Comparison of ENCODE assay signal across 21 mouse cellular contexts in genomic region chr19:47175472-47175871, GRCm38 (mm10). TPM values are rescaled to one million over a fixed set of nuclear protein-coding genes. Genes with fewer than 3 reads are reported as not detected.
DNase-seq lines count a peak whose midpoint lies in the region; ATAC-seq and TF ChIP-seq lines count a peak whose summit lies in the region.
"Had no signal": no experiment of that assay in that cellular context is flagged by ENCODE, and none has a peak within 500 bp of the region (broad histone marks: within the 10 kb centered on the region; RNA-seq: fewer than 3 reads in every experiment).

No protein-coding gene starts in this region.

- H3K9ac ChIP-seq in heart, adult 2 months (ENCODE audit: low read depth, low read length), result no peak overlapping the region
- H3K9ac ChIP-seq in heart, embryonic 12.5 days, result no peak overlapping the region
- H3K9ac ChIP-seq in lung, postnatal 0 days (replicated peaks; ENCODE audit: low read depth), result no peak overlapping the region
- H3K9ac ChIP-seq: hindbrain, embryonic 13.5 days; liver, embryonic 12.5 days; midbrain, embryonic 15.5 days; neural tube, embryonic 13.5 days had no signal

- intact Hi-C loops in heart, adult 2 months (cut with DNase I), result loop anchor here (1.0 to 5.0 kb wide), 2 partner anchors 77 to 164 kb away; no protein-coding TSS in a partner anchor
- intact Hi-C loops in gastrocnemius, postnatal 36 days (cut with DNase I), result loop anchor here (5.0 kb wide), 1 partner anchor 162 kb away; no protein-coding TSS in a partner anchor

- no peak for TF ChIP-seq EP300 in heart, adult 2 months (IDR thresholded peaks at IDR 0.05; ENCODE audit: insufficient read depth, low read depth, low read length)
- no peak for TF ChIP-seq EP300 in lung, postnatal 0 days (IDR thresholded peaks at IDR 0.05)

- H3K27ac ChIP-seq in heart, adult 2 months, result no peak overlapping the region
- H3K27ac ChIP-seq in heart, embryonic 12.5 days (ENCODE audit: poor library complexity, severe bottlenecking), result no peak overlapping the region
- no peak overlapping the region for H3K27ac ChIP-seq in lung, postnatal 0 days (ENCODE audit: low read length)
- H3K27ac ChIP-seq: hindbrain, embryonic 13.5 days; liver, embryonic 12.5 days; midbrain, embryonic 15.5 days; neural tube, embryonic 13.5 days had no signal

- H3K4me3 ChIP-seq in heart, adult 2 months, result no peak overlapping the region
- no peak overlapping the region for H3K4me3 ChIP-seq in heart, embryonic 12.5 days
- H3K4me3 ChIP-seq in lung, postnatal 0 days (ENCODE audit: low read depth, low read length), result no peak overlapping the region
- H3K4me3 ChIP-seq in lung, adult 2 months (replicated peaks; ENCODE audit: extremely low read depth, low read depth, low read length), result no peak overlapping the region
- H3K4me3 ChIP-seq in E14TG2a.4 (replicated peaks; ENCODE audit: low read length), result no peak overlapping the region
- H3K4me3 ChIP-seq: hindbrain, embryonic 13.5 days; liver, embryonic 12.5 days; midbrain, embryonic 15.5 days; neural tube, embryonic 13.5 days had no signal

- no peak overlapping the region for H3K4me2 ChIP-seq in heart, embryonic 12.5 days
- no peak overlapping the region for H3K4me2 ChIP-seq in lung, postnatal 0 days (replicated peaks; ENCODE audit: low read depth, low read length)
- H3K4me2 ChIP-seq: hindbrain, embryonic 13.5 days; liver, embryonic 12.5 days; midbrain, embryonic 15.5 days; neural tube, embryonic 13.5 days had no signal

- TF ChIP-seq CTCF in heart, adult 2 months (IDR thresholded peaks at IDR 0.05), result peak; percentile 18; the same call in 1 of the 2 replicates
- peak; percentile 33; the same call in 1 of the 2 replicates for TF ChIP-seq CTCF in lung, postnatal 0 days (IDR thresholded peaks at IDR 0.05)
- TF ChIP-seq CTCF in lung, adult 2 months (IDR thresholded peaks at IDR 0.05; ENCODE audit: insufficient read depth, low read length), result no peak
- peak; percentile 49 for TF ChIP-seq CTCF in E14TG2a.4 (conservative IDR thresholded peaks at IDR 0.05; ENCODE audit: low read length)

- H3K27me3 ChIP-seq in heart, adult 2 months (ENCODE audit: control insufficient read depth, insufficient read depth, low read length), result peaks cover 8% of the 10 kb centered on the region
- peaks cover 49% of the 10 kb centered on the region for H3K27me3 ChIP-seq in heart, embryonic 12.5 days (replicated peaks)
- peaks cover 31% of the 10 kb centered on the region for H3K27me3 ChIP-seq in lung, postnatal 0 days (replicated peaks; ENCODE audit: insufficient read depth, low read length)
- peaks cover 14% of the 10 kb centered on the region for H3K27me3 ChIP-seq in E14TG2a.4 (ENCODE audit: insufficient read depth, low read length)

- H3K4me1 ChIP-seq in heart, adult 2 months (ENCODE audit: control insufficient read depth, insufficient read depth, low read length), result no peaks in the 10 kb centered on the region
- H3K4me1 ChIP-seq in heart, embryonic 12.5 days (replicated peaks), result peaks cover 7% of the 10 kb centered on the region
- H3K4me1 ChIP-seq in lung, postnatal 0 days (ENCODE audit: insufficient read depth, low read depth, low read length), result peaks cover 10% of the 10 kb centered on the region; the same call in 1 of the 2 replicates
- H3K4me1 ChIP-seq in lung, adult 2 months (ENCODE audit: control insufficient read depth, insufficient read depth, low read length), result no peaks in the 10 kb centered on the region; the same call in 1 of the 2 replicates
- H3K4me1 ChIP-seq in E14TG2a.4 (replicated peaks; ENCODE audit: low read depth, low read length), result peaks cover 61% of the 10 kb centered on the region

- ATAC-seq in heart, embryonic 12.5 days (ENCODE audit: insufficient number of reproducible peaks, low FRiP score), result no peak
- no peak for ATAC-seq in lung, postnatal 0 days
- ATAC-seq: forebrain, embryonic 16.5 days; liver, embryonic 12.5 days; midbrain, embryonic 15.5 days had no signal

- WGBS in heart, adult 2 months, result 56% methylated on average over 2 of the region's 2 CpGs
- WGBS in heart, embryonic 12.5 days, result 47% methylated on average over 2 of the region's 2 CpGs
- WGBS in lung, postnatal 0 days, result 57% methylated on average over 2 of the region's 2 CpGs
- 51% methylated on average over 2 of the region's 2 CpGs for WGBS in lung, adult 2 months

- TF ChIP-seq POLR2A in heart, adult 2 months (IDR thresholded peaks at IDR 0.05; ENCODE audit: insufficient read depth, low read depth, low read length), result no peak
- no peak for TF ChIP-seq POLR2A in lung, adult 2 months (IDR thresholded peaks at IDR 0.05; ENCODE audit: borderline replicate concordance, extremely low read depth, low read depth, low read length)

- DNase-seq in heart, adult 2 months, result no peak
- DNase-seq in lung, postnatal 0 days (ENCODE audit: low spot score), result no peak
- DNase-seq in lung, adult 2 months, result no peak
- peak; percentile 34 for DNase-seq in induced T-regulatory cell, adult 2 months (ENCODE audit: low read depth)
- no peak for DNase-seq in gastrocnemius, postnatal 36 days
- DNase-seq in embryo, embryonic 9.5 days (ENCODE audit: extremely low spot score), result no peak
- DNase-seq: adrenal gland, postnatal 36 days; cerebellum, adult 11 months; gastrocnemius, postnatal 25 days had no signal

- H3K36me3 ChIP-seq in heart, adult 2 months (ENCODE audit: control insufficient read depth, insufficient read depth, low read length), result no peaks in the 10 kb centered on the region
- no peaks in the 10 kb centered on the region for H3K36me3 ChIP-seq in heart, embryonic 12.5 days
- H3K36me3 ChIP-seq in lung, postnatal 0 days (ENCODE audit: insufficient read depth, low read length), result no peaks in the 10 kb centered on the region
- H3K36me3 ChIP-seq in E14TG2a.4 (ENCODE audit: insufficient read depth, low read length), result no peaks in the 10 kb centered on the region
- H3K36me3 ChIP-seq: hindbrain, embryonic 13.5 days; liver, embryonic 12.5 days; midbrain, embryonic 15.5 days; neural tube, embryonic 13.5 days had no signal

- H3K79me2 ChIP-seq in heart, adult 2 months (replicated peaks; ENCODE audit: control insufficient read depth, insufficient read depth, low read length), result no peaks in the 10 kb centered on the region

- no peaks in the 10 kb centered on the region for H3K9me3 ChIP-seq in heart, embryonic 12.5 days (replicated peaks)
- H3K9me3 ChIP-seq in lung, postnatal 0 days (ENCODE audit: low read length), result no peaks in the 10 kb centered on the region
- peaks cover 6% of the 10 kb centered on the region for H3K9me3 ChIP-seq in E14TG2a.4 (ENCODE audit: low read length)
- H3K9me3 ChIP-seq: hindbrain, embryonic 13.5 days; liver, embryonic 12.5 days; midbrain, embryonic 15.5 days; neural tube, embryonic 13.5 days had no signal

RNA-seq across cellular contexts. Expression of gene Neurl1a, which starts 3.1 kb away (rescaled TPM):
- 1 to 10 TPM; 1.5 to 1.7 TPM for total RNA-seq in heart, adult 2 months (2021)
- 1.1 and 2.5 TPM in 2 replicates for polyA plus RNA-seq in heart, adult 2 months (2012; rRNA removed)
- 2.3 and 2.8 TPM in 2 replicates for polyA plus RNA-seq in heart, embryonic 12.5 days (2016; fragmentation: Nextera tagmentation; extraction: Ambion mirVana)
- polyA plus RNA-seq in lung, postnatal 0 days (2015; fragmentation: Nextera tagmentation; extraction: Ambion mirVana), result 1.5 and 2.2 TPM in 2 replicates
- 8.3 and 10.1 TPM in 2 replicates for polyA plus RNA-seq in lung, adult 2 months (2012; rRNA removed)
- total RNA-seq in gastrocnemius, postnatal 36 days (2021), result 100 to 1,000 TPM; 116 to 129 TPM

RNA-seq across cellular contexts. Expression of gene Calhm3, which starts 17.9 kb away (rescaled TPM):
- not detected for total RNA-seq in heart, adult 2 months (2021)
- polyA plus RNA-seq in heart, adult 2 months (2012; rRNA removed), result not detected in 2 replicates
- polyA plus RNA-seq in heart, embryonic 12.5 days (2016; fragmentation: Nextera tagmentation; extraction: Ambion mirVana), result not detected in 2 replicates
- not detected in 2 replicates for polyA plus RNA-seq in lung, postnatal 0 days (2015; fragmentation: Nextera tagmentation; extraction: Ambion mirVana)
- polyA plus RNA-seq in lung, adult 2 months (2012; rRNA removed), result not detected in 2 replicates
- not detected for total RNA-seq in gastrocnemius, postnatal 36 days (2021)
- total RNA-seq: adrenal gland, postnatal 36 days; gastrocnemius, postnatal 25 days; left cerebral cortex, postnatal 14 days had no signal
- polyA plus RNA-seq: forebrain, embryonic 16.5 days; heart, embryonic 14.5 days; hindbrain, embryonic 13.5 days; kidney, embryonic 14.5 days; liver, embryonic 12.5 days; midbrain, embryonic 15.5 days; neural tube, embryonic 13.5 days; spleen, adult 2 months had no signal

RNA-seq across cellular contexts. Expression of gene Calhm1, which starts 31.4 kb away (rescaled TPM):
- total RNA-seq in heart, adult 2 months (2021), result not detected
- polyA plus RNA-seq in heart, adult 2 months (2012; rRNA removed), result not detected in 2 replicates
- polyA plus RNA-seq in heart, embryonic 12.5 days (2016; fragmentation: Nextera tagmentation; extraction: Ambion mirVana), result not detected in 2 replicates
- polyA plus RNA-seq in lung, postnatal 0 days (2015; fragmentation: Nextera tagmentation; extraction: Ambion mirVana), result not detected in 2 replicates
- not detected in 2 replicates for polyA plus RNA-seq in lung, adult 2 months (2012; rRNA removed)
- not detected for total RNA-seq in gastrocnemius, postnatal 36 days (2021)
- total RNA-seq: adrenal gland, postnatal 36 days; gastrocnemius, postnatal 25 days; left cerebral cortex, postnatal 14 days had no signal
- polyA plus RNA-seq: forebrain, embryonic 16.5 days; heart, embryonic 14.5 days; hindbrain, embryonic 13.5 days; kidney, embryonic 14.5 days; liver, embryonic 12.5 days; midbrain, embryonic 15.5 days; neural tube, embryonic 13.5 days; spleen, adult 2 months; testis, adult 2 months had no signal

RNA-seq across cellular contexts. Expression of gene Calhm2, which starts 37.4 kb away (rescaled TPM):
- 1 to 10 TPM; 3.7 to 4.5 TPM for total RNA-seq in heart, adult 2 months (2021)
- polyA plus RNA-seq in heart, adult 2 months (2012; rRNA removed), result 7.1 and 7.5 TPM in 2 replicates
- 5.8 and 6.1 TPM in 2 replicates for polyA plus RNA-seq in heart, embryonic 12.5 days (2016; fragmentation: Nextera tagmentation; extraction: Ambion mirVana)
- 7.6 and 8.1 TPM in 2 replicates for polyA plus RNA-seq in lung, postnatal 0 days (2015; fragmentation: Nextera tagmentation; extraction: Ambion mirVana)
- 23.7 and 25.8 TPM in 2 replicates for polyA plus RNA-seq in lung, adult 2 months (2012; rRNA removed)
- 1 to 10 TPM; 1.4 to 2.4 TPM for total RNA-seq in gastrocnemius, postnatal 36 days (2021)
